Mouse (Mus musculus): ENCODE results near the gene Arpc1a. TPM values are rescaled to one million over a fixed set of nuclear protein-coding genes. Genes with fewer than 3 reads are reported as not detected.

Gene Arpc1a
- total RNA-seq, 4 experiments from 2014 or later: 23.0 to 27.7 (median 26.2) TPM

- peak; percentile 91 for DNase-seq (ENCODE audit: low spot score in 2 of 2)
Observed at GRCm38 (mm10) chr5:145139571-145140519, 56.2 kb downstream of the Arpc1a start, which contains the start of the genes Pdap1 and Bud31. Gene Pdap1, minus strand, starts transcription at chr5:145140238. Gene Bud31, plus strand, starts transcription at chr5:145140362.

- no peak for DNase-seq (ENCODE audit: low spot score in 2 of 2)
Observed at GRCm38 (mm10) chr5:145140611-145141010, 57.0 kb downstream of the Arpc1a start.

GRCm38 (mm10) chr5:145147748-145148147 lies 64.1 kb downstream of the Arpc1a start:
- DNase-seq (ENCODE audit: low spot score in 2 of 2): no peak

GRCm38 (mm10) chr5:145149294-145149693 lies 65.7 kb downstream of the Arpc1a start:
- no peak for DNase-seq (ENCODE audit: low spot score in 2 of 2)

- DNase-seq (ENCODE audit: low spot score in 2 of 2): no peak
Observed at GRCm38 (mm10) chr5:145152690-145153089, 69.1 kb downstream of the Arpc1a start.

Other genes starting within 250 kb of the Arpc1a start
- gene Smurf1, start 118.0 kb upstream of the Arpc1a start, total RNA-seq (2022): 10 to 100 TPM; 10.6 to 14.2 (median 11.2) TPM
- not detected for gene Gm4871, start 51.1 kb upstream of the Arpc1a start, total RNA-seq (2022)
- gene 1700018F24Rik, start 40.8 kb upstream of the Arpc1a start, total RNA-seq (2022): not detected
- not detected for gene Kpna7, start 200 bp downstream of the Arpc1a start, total RNA-seq (2022)
- gene Arpc1b, start 30.4 kb downstream of the Arpc1a start, total RNA-seq (2022): 10 to 100 TPM; 17.1 to 25.0 (median 18.7) TPM
- 10 to 100 TPM; 39.8 to 50.9 (median 45.1) TPM for gene Pdap1, start 56.4 kb downstream of the Arpc1a start, total RNA-seq (2022)
- gene Bud31, start 56.5 kb downstream of the Arpc1a start, total RNA-seq (2022): 10 to 100 TPM; 46.9 to 59.4 (median 52.6) TPM
- 10 to 100 TPM; 10.7 to 12.3 (median 11.0) TPM for gene Ptcd1, start 83.3 kb downstream of the Arpc1a start, total RNA-seq (2022)
- 10 to 100 TPM in 2 of 4 experiments, 1 to 10 TPM in 2; 7.7 to 10.3 (median 9.5) TPM for gene Cpsf4, start 83.4 kb downstream of the Arpc1a start, total RNA-seq (2022)
- 100 to 1,000 TPM; 621 to 954 (median 825) TPM for gene Atp5j2, start 108.2 kb downstream of the Arpc1a start, total RNA-seq (2022)
- 10 to 100 TPM; 11.6 to 12.3 (median 11.7) TPM for gene Zkscan14, start 118.0 kb downstream of the Arpc1a start, total RNA-seq (2022)
- 10 to 100 TPM in 1 of 4 experiments, 1 to 10 TPM in 3; 7.7 to 10.3 (median 7.9) TPM for gene Zkscan5, start 120.7 kb downstream of the Arpc1a start, total RNA-seq (2022)
- gene Zfp655, start 147.9 kb downstream of the Arpc1a start, total RNA-seq (2022): 10 to 100 TPM; 10.1 to 15.3 (median 10.5) TPM
- 1 to 10 TPM; 8.4 to 9.8 (median 8.9) TPM for gene Zscan25, start 196.7 kb downstream of the Arpc1a start, total RNA-seq (2022)